Mouse (Mus musculus): ENCODE measurements around the gene Col12a1. TPM values are rescaled to one million over a fixed set of nuclear protein-coding genes. Genes with fewer than 3 reads are reported as not detected.

The Col12a1 gene
- polyA plus RNA-seq, 1 experiment from 2014 or later = 20.5 TPM

DNA sequence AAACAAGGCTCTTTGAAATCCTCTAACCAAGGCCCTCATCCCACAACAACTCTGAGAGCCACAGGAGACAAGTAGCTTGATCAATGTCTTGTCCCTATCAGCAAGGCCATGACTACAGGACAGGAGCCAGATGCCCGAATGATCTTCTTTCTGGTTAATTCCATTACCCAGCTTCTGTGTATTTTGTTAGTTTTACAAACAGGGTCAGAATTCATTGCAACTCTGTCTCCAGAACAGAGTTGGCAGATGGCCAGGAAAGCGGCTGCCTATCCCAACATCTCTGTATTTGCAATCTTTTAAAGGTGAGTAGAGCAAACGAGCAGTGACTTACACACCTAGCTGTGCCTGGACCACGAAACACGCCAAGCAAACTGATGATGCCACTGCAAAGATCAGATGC lies 11.7 kb upstream of the Col12a1 start:
- WGBS = 84% methylated on average over 5 of the region's 5 CpGs
- ATAC-seq (ENCODE audit: low FRiP score) = no peak
- Histone ChIP-seq H3K4me3 (replicated peaks) (no peak overlapping the region), H3K36me3 (no peaks in the 10 kb centered on the region), H3K4me2 (no peak overlapping the region), H3K27me3 (replicated peaks) (no peaks in the 10 kb centered on the region), H3K9me3 (replicated peaks) (no peaks in the 10 kb centered on the region), H3K27ac (replicated peaks) (no peak overlapping the region), H3K9ac (replicated peaks) (no peak overlapping the region), H3K4me1 (no peaks in the 10 kb centered on the region)

DNA sequence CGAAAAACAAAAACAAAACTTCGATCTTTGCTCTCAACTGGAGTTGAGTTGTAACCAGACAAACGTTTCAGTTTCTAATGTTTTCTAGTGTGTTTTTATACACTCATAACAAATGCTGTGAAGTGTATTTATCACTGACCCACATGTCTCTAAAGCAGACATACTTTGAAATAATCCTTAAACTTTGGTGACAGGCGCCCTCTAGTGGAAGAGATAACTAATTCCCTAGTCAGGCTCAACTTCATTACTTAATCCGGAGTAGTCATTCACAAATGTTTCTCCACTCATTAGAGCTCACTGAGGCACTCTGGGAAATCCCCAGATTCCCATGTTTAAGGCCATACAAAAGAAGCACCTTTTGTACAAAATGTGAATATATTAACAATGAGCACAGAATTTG lies 4.5 kb upstream of the Col12a1 start:
- peaks cover 27% of the 10 kb centered on the region for H3K4me1 ChIP-seq
- H3K4me2 ChIP-seq = no peak overlapping the region
- ATAC-seq (ENCODE audit: low FRiP score) = no peak
- peaks cover 20% of the 10 kb centered on the region for H3K27me3 ChIP-seq (replicated peaks)
- no peaks in the 10 kb centered on the region for H3K36me3 ChIP-seq
- no peak overlapping the region for H3K4me3 ChIP-seq (replicated peaks)
- WGBS = 33% methylated on average over 5 of the region's 5 CpGs
- H3K9me3 ChIP-seq (replicated peaks) = no peaks in the 10 kb centered on the region
- no peak overlapping the region for H3K27ac ChIP-seq (replicated peaks)
- no peak overlapping the region for H3K9ac ChIP-seq (replicated peaks)

DNA sequence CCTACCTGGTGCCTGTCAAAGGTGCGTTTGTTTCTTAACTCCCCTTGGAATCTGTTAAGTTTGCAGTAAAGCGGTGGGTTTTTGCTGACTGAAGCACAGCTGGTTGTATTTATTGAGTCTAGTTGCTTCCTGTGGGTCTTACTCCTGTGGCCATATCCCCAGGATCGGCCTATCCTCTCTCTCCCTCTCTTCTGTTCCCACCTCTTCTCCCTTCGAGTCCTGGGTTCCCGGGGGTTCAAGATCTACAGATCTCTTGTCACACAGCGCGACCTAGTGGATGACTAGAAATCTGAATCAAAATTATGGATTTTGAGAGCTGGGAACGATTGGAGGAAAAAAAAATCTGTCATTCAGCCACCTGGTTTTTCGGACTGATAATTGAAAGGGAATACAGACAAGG lies 2.4 kb upstream of the Col12a1 start:
- H3K4me3 ChIP-seq (replicated peaks) = peak overlapping the region; percentile 23
- H3K36me3 ChIP-seq = no peaks in the 10 kb centered on the region
- H3K4me1 ChIP-seq = peaks cover 44% of the 10 kb centered on the region
- H3K27me3 ChIP-seq (replicated peaks) = peaks cover 26% of the 10 kb centered on the region
- no peak overlapping the region for H3K27ac ChIP-seq (replicated peaks)
- WGBS = 10% methylated on average over 9 of the region's 9 CpGs
- ATAC-seq (ENCODE audit: low FRiP score) = no peak
- H3K9me3 ChIP-seq (replicated peaks) = no peaks in the 10 kb centered on the region
- peak overlapping the region; percentile 95 for H3K4me2 ChIP-seq
- no peak overlapping the region for H3K9ac ChIP-seq (replicated peaks)

DNA sequence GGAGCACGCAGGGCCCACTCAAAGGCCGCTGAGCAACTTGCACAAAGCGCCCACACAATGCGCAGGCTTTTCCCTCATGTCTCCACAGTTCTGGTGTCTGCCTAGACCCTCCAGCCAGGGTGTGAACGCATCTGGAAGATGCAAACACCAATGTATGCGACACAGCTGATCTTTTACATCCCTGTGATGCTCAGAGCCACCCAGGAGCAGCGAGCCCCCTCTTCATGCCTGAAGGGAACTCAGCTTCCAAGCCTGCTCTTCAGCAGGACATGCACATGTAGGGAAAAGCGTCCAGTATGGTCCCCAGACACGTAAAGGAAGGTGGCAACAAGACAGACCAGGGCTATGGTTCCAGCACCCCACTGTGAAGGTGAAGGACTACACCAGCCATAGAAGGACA lies 1.5 kb upstream of the Col12a1 start:
- Histone ChIP-seq H3K4me2 (peak overlapping the region; percentile 95), H3K4me3 (replicated peaks) (peak overlapping the region; percentile 56; the same call in 1 of the 2 replicates), H3K4me1 (peaks cover 47% of the 10 kb centered on the region), H3K36me3 (no peaks in the 10 kb centered on the region), H3K27ac (replicated peaks) (no peak overlapping the region), H3K9ac (replicated peaks) (no peak overlapping the region), H3K9me3 (replicated peaks) (no peaks in the 10 kb centered on the region), H3K27me3 (replicated peaks) (peaks cover 26% of the 10 kb centered on the region)
- WGBS = 35% methylated on average over 9 of the region's 9 CpGs
- no peak for ATAC-seq (ENCODE audit: low FRiP score)

DNA sequence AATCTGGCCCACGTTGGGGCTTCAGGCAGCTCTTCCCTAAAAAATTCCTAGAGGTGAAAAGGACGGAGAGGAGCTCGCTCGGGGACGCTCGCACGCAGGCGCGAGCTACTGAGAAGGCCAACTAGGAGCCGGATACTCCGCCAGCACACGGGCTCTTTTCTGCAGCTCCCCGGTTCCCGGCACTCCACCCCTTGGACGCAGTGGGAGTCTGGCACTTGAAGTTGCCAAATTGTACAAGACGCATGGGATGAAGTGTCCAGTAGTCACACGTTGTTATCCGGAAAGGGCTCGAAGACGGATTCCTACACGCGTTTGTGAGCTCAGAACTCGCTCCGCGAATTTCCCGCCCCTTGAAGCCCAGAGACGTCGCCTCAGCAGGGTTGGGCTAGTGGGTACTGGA lies 820 bp upstream of the Col12a1 start:
- H3K4me3 ChIP-seq (replicated peaks) = peak overlapping the region; percentile 56
- no peaks in the 10 kb centered on the region for H3K9me3 ChIP-seq (replicated peaks)
- H3K27me3 ChIP-seq (replicated peaks) = peaks cover 26% of the 10 kb centered on the region
- H3K4me2 ChIP-seq = peak overlapping the region; percentile 95
- under 1% methylated on average over 28 of the region's 28 CpGs for WGBS
- H3K4me1 ChIP-seq = peaks cover 54% of the 10 kb centered on the region
- H3K9ac ChIP-seq (replicated peaks) = peak overlapping the region; percentile 56; the same call in 1 of the 2 replicates
- H3K36me3 ChIP-seq = no peaks in the 10 kb centered on the region
- ATAC-seq (ENCODE audit: low FRiP score) = no peak; the same call in 1 of the 2 replicates
- H3K27ac ChIP-seq (replicated peaks) = no peak overlapping the region

DNA sequence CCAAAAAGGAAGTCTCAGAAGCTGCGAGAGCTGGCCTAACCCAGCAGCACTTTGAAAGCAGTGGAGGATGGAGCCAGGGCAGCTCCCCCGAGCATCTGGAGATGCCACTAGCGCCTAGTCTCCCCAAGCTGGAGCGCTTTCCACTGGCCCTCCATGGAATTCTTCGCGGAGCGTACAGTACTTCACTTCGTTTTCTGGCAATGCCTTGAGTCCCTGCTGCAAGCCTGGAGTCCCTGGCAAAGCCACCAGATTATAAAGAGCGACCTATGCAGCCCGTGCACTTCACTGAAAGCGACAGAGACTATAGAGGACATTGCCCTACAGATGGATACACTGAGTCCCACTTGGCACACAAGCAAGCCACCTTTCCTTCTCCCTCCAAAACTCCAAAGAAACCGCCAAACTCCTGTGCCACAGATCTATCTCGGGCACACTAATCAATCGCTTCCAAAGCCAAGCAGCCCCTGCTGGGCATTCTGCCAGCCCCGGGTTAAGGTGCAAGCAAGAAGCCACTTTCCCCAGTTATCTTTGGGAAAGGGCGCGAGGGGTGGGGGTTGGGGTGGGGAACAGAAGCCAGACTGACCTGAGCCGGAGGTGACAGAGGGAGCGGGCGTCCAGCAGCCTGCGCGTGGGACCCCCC lies 675 bp downstream of the Col12a1 start:
- ATAC-seq (ENCODE audit: low FRiP score) = 0 out of 2 replicates have a peak, but pooled peaks have one; percentile 22
- H3K27ac ChIP-seq (replicated peaks) = peak overlapping the region; percentile 67
- H3K4me3 ChIP-seq (replicated peaks) = peak overlapping the region; percentile 56
- H3K27me3 ChIP-seq (replicated peaks) = peaks cover 26% of the 10 kb centered on the region
- peak overlapping the region; percentile 95 for H3K4me2 ChIP-seq
- H3K9me3 ChIP-seq (replicated peaks) = no peaks in the 10 kb centered on the region
- H3K36me3 ChIP-seq = no peaks in the 10 kb centered on the region
- H3K9ac ChIP-seq (replicated peaks) = peak overlapping the region; percentile 56
- peaks cover 57% of the 10 kb centered on the region for H3K4me1 ChIP-seq
- WGBS = 2% methylated on average over 22 of the region's 22 CpGs

DNA sequence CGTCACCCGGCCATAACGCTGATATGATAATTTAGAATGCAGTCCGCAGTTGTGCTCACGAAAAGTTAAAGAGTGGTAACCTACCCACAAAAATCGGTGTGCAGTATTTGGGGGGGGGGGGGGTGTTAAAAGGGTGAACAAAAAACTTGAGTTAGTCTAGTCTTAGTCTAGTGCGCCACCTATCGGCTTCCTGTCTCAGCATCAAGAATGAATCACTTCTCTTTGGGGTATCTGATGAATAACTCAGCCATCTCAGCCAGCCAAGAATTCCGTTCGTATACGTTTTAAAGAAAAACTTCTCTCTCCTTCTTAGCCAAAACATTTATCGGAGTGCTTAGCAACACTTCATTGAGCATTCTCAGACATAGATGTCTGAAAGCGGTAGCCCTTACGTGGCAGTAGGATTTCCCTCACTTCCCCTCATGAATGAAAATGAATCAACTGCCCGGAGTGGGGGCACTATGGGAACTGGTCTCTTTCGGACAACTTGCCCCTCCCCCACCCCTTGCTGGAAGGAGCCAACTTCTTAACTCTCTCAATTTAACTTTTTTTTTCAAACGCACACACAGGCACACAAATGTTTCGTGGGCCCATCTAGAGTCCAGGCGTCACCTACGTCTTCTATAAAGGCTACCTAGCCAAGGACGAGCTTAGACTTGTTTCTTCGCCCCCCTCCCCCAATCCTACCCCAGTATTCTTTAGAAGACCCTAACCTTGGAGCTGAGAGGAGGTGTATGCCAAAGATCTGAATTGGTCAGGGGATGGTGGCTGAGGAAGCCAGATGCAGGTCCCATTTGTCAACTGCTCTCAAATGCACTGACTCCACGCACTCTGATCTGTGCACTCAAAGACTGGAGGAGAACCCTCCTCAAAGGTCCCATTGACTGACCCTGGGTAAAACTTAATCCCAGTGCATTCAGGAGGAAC lies 1.5 kb downstream of the Col12a1 start:
- WGBS = 6% methylated on average over 23 of the region's 23 CpGs
- Histone ChIP-seq H3K27ac (replicated peaks) (peak overlapping the region; percentile 67), H3K27me3 (replicated peaks) (peaks cover 26% of the 10 kb centered on the region), H3K9me3 (replicated peaks) (no peaks in the 10 kb centered on the region), H3K4me3 (replicated peaks) (peak overlapping the region; percentile 56), H3K4me2 (peak overlapping the region; percentile 95), H3K4me1 (peaks cover 57% of the 10 kb centered on the region), H3K36me3 (no peaks in the 10 kb centered on the region), H3K9ac (replicated peaks) (peak overlapping the region; percentile 56)
- ATAC-seq (ENCODE audit: low FRiP score) = no peak

DNA sequence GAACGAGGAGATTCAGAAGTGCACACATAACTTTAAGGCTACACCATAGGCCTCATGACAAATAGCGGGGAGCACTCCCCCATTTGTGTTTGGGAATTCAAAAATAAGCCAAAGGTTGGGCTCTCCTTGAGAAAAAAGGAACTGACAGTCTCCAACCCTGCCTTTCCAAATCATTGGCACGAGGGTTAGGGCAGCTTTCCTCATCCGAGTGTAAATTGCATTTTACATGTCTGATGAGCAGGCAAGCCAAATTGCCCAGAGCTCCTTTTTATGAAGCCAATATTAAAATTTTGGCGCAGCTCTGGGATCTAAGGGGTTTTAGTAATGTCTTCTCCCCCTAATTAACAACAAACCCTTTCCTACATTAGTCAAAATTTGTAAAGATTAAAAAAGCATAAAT lies 2.1 kb downstream of the Col12a1 start:
- Histone ChIP-seq H3K4me2 (peak overlapping the region; percentile 95), H3K4me3 (replicated peaks) (peak overlapping the region; percentile 56), H3K27me3 (replicated peaks) (peaks cover 26% of the 10 kb centered on the region), H3K36me3 (no peaks in the 10 kb centered on the region), H3K9me3 (replicated peaks) (no peaks in the 10 kb centered on the region), H3K4me1 (peaks cover 57% of the 10 kb centered on the region), H3K9ac (replicated peaks) (no peak overlapping the region), H3K27ac (replicated peaks) (peak overlapping the region; percentile 48; the same call in 1 of the 2 replicates)
- 30% methylated on average over 5 of the region's 5 CpGs for WGBS
- ATAC-seq (ENCODE audit: low FRiP score) = no peak

DNA sequence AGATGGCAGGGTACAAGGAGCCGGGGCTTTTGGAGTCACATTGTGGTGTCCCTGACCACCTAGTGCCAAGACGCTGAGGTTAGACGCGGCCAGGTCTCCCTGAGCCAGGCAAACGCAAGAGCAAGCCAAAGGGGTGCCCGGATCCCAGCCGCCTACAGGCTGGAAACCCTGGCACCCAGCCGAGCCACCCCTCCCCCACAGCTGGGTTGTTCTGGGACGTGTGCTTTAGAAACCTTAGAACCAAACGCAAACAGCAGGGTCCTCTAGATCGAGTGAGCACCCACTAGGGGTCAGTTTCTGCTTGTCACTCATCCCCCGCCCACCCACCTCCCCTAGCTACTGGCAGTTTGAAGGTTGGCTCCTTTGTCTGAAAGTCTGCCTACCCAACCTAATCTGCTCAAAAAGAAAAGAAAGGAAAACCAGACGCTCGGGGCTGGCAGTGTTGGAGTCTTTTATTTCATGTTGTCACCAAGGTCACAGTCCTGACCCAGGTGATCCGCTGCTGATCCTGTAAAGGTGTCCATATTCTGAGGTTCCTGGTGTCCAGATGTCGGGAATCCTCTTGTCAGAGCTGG lies 4.1 kb downstream of the Col12a1 start:
- Histone ChIP-seq H3K27me3 (replicated peaks) (peaks cover 11% of the 10 kb centered on the region), H3K4me1 (peaks cover 45% of the 10 kb centered on the region), H3K4me2 (peak overlapping the region; percentile 55), H3K4me3 (replicated peaks) (peak overlapping the region; percentile 27), H3K9ac (replicated peaks) (no peak overlapping the region), H3K27ac (replicated peaks) (no peak overlapping the region), H3K36me3 (no peaks in the 10 kb centered on the region), H3K9me3 (replicated peaks) (no peaks in the 10 kb centered on the region)
- WGBS = 9% methylated on average over 16 of the region's 16 CpGs
- ATAC-seq (ENCODE audit: low FRiP score) = peak; percentile 25; the same call in 1 of the 2 replicates

DNA sequence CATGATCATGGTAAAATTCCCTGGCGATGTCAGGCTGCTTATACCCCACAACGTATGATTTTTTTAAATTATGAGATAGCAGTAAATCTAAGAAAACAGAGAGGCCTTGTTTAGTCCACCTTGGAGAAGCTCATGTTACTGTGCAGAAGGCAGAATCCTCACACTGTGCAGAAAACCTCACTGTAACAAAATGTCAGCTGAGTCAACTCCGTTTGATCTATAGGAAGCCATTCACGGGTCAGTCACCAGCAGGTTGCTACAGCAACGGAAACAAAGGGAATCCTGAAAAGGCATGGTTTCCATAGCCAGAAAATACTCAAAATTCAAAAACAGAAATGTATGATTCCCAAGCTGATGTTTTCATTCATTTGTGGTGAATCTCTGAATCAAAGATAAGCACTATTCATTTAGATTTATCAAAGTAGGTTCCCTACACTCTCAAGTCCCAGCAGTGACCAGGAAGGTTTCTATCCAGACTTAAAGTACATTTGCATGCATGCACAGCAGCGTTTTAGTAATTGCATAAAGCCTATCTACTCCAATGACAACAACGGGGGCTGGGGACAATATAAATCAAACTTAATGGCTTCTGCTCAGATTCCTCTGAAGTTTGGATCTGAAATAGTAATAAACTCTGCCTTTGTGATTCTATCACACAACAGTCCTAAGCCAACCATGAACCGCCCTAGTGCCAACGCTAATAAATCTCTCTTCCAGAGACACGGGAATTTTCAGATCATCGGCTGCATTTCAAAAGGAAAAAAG lies 28.7 kb downstream of the Col12a1 start:
- H3K27ac ChIP-seq (replicated peaks) = peak overlapping the region; percentile 45; the same call in 1 of the 2 replicates
- peak overlapping the region; percentile 26 for H3K4me2 ChIP-seq
- H3K4me3 ChIP-seq (replicated peaks) = no peak overlapping the region
- ATAC-seq (ENCODE audit: low FRiP score) = peak; percentile 83
- H3K36me3 ChIP-seq = no peaks in the 10 kb centered on the region
- no peak overlapping the region for H3K9ac ChIP-seq (replicated peaks)
- 9% methylated on average over 11 of the region's 11 CpGs for WGBS
- H3K4me1 ChIP-seq = peaks cover 15% of the 10 kb centered on the region
- H3K27me3 ChIP-seq (replicated peaks) = no peaks in the 10 kb centered on the region
- no peaks in the 10 kb centered on the region for H3K9me3 ChIP-seq (replicated peaks)

DNA sequence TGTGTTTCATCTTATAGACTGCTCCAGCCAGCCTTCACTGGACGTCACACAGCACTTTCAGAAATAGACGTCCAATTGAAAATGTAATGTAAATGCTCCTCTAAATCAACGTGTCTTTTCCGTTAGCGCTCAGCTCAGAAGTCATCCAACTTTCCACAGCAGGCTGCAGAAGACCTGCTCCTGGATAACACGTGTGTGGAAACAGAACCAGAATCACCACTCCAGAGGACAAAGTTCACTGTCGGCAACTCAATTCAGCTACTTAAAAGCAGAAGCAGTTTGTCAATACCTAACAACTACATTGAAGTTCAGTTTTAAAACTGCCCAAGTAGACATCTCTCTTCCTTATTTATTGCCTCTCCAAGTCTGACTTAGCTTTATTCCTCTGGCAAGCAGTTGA lies 29.3 kb downstream of the Col12a1 start:
- no peaks in the 10 kb centered on the region for H3K9me3 ChIP-seq (replicated peaks)
- no peaks in the 10 kb centered on the region for H3K36me3 ChIP-seq
- H3K9ac ChIP-seq (replicated peaks) = no peak overlapping the region
- no peaks in the 10 kb centered on the region for H3K27me3 ChIP-seq (replicated peaks)
- 0 out of 2 replicates have a peak overlapping the region, but pooled peaks have one; percentile 45 for H3K27ac ChIP-seq (replicated peaks)
- 0 out of 2 replicates have a peak overlapping the region, but pooled peaks have one; percentile 5 for H3K4me2 ChIP-seq
- peaks cover 15% of the 10 kb centered on the region for H3K4me1 ChIP-seq
- H3K4me3 ChIP-seq (replicated peaks) = no peak overlapping the region
- peak; percentile 54; the same call in 1 of the 2 replicates for ATAC-seq (ENCODE audit: low FRiP score)
- 18% methylated on average over 7 of the region's 7 CpGs for WGBS

Data from neural tube, embryonic 15.5 days (tissue).